Mouse (Mus musculus): ENCODE measurements around the gene Il22ra2.

Gene Il22ra2

GRCm38 (mm10) chr10:19621408-19622048 lies at the start of gene Il22ra2:
TSS of gene Il22ra2 (plus strand) at chr10:19621998.
- in situ Hi-C loops (cut with MboI, MseI) = loop anchor here in 1 of 2 experiments (5.0 kb wide), 1 partner anchor 46 kb away; no protein-coding TSS in a partner anchor

DNA sequence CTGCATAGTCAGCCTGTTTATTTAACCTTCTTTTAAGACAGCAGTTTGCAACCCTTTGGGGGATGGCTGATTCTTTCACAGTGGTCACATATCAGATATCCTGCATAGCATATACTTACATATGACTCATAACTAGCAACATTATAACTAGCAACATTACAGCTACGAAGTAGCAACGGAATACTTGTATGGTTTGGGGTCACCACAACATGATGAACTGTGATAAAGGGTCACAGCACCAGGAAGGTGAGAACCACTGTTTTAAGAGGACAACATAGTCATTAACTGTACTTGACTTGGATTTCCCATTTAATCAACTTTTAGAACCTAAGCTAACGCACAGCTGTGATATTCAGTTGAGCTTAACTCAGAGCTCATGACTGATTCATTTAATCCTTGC lies 44.2 kb upstream of the Il22ra2 start:
- in situ Hi-C loops (cut with MboI, MseI) = loop anchor here (5.0 to 10.0 kb wide), 2 partner anchors 40 to 1513 kb away; no protein-coding TSS in a partner anchor

- in situ Hi-C loops (cut with MboI, MseI) = loop anchor here (5.0 to 10.0 kb wide), 2 partner anchors 41 to 1513 kb away; no protein-coding TSS in a partner anchor
Measured at GRCm38 (mm10) chr10:19578001-19578400, 43.8 kb upstream of the Il22ra2 start.

DNA sequence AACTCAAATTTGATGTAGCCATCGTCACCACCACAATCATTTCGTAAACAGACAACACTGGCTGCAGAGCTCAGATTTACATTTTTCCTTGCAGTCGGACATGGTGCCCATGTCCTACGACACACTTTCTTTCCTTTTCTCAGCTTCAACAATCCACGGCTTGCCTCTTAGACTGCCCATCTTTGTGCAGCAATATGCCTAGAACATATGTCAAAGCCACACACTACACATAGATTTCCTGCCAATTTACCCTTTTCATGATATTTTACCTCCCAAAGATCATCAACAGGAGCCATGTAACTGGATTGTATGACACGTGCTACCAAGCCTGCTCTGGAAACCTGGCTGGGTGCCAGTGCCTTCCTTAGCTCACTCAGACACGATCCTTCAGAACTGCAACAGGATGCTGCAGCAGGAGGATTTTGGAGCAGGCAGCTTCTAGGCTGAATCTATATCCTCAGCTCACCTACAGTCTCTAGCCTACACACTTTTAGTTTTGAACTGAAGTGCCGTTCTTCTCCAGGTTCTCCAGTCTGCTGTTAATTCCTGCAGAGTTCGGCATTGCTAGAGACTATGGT lies 43.3 kb upstream of the Il22ra2 start:
- in situ Hi-C loops (cut with MboI, MseI) = loop anchor here (5.0 to 10.0 kb wide), 2 partner anchors 41 to 1514 kb away; no protein-coding TSS in a partner anchor

DNA sequence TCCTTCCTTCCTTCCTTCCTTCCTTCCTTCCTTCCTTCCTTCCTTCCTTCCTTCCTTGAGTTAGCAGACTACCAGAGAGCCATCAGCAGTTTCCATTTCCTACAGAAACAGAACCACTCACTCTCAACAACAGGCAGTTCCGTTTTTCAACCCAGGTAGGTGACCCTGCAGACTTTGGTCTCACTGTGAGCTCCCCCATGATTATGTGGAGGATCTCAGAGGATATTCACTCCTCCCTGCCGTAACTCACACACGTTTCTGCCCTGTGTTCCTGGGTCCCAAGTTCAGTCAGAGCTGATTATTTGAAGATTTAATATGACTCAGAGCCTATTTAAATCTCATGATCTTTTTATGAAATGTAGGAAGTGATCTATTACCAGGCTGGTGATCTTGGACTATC lies 41.1 kb upstream of the Il22ra2 start:
- in situ Hi-C loops (cut with MboI, MseI) = no loop called here

GRCm38 (mm10) chr10:19581844-19582582 lies 39.8 kb upstream of the Il22ra2 start:
- in situ Hi-C loops (cut with MboI, MseI) = no loop called here

DNA sequence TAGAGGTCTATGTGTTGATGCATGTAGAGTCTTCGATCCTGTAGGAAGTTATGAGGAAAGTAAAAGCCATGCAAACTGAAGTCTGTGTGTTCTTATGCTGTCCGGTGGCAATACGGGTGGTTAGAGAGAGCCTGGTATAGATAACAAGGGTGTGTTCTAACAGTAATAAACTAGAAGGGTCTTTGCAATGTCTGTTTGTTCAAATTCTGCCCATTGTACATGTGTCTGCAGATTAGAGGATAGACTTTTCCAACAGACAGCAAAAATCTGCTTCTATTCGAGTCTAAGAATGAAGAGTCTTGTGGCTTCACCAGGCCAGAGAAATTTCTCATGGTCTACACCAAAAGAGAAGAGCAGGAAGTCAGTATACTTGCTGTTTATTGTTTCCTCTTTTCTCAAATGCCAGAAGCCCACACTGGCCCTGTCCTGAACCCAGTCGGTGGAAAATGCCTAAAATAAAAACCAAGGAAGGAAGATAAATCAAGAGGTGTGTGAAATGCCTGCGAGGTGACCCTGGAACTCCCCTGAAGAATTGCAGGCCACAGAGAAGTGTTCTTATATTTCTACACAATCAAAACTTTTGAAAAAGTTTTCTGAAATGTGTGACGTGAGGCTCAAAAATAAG lies 38.9 kb upstream of the Il22ra2 start:
- in situ Hi-C loops (cut with MboI, MseI) = no loop called here

GRCm38 (mm10) chr10:19584064-19584463 lies 37.7 kb upstream of the Il22ra2 start:
- in situ Hi-C loops (cut with MboI, MseI) = no loop called here

DNA sequence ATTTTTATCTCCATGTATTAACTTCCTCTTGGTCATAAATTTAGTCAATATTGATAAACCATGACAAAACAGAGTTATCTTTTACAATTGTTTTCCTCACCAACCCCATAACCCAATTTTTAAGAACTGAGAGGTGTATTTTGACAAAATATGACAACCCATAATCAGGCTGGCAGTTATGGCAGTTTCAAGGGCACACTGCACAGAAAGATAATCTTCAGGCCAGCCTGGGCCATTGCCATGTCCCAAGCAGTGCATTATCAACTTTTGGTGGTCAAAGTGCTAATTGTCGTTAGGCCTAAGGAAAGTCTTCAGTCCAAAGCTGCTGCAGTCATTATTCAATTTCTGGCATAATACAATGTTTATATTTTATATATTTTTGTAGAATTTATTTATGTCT lies 37.0 kb upstream of the Il22ra2 start:
- in situ Hi-C loops (cut with MboI, MseI) = no loop called here

GRCm38 (mm10) chr10:19585860-19586259 lies 35.9 kb upstream of the Il22ra2 start:
- in situ Hi-C loops (cut with MboI, MseI) = no loop called here

- in situ Hi-C loops (cut with MboI, MseI) = no loop called here
Measured at GRCm38 (mm10) chr10:19587281-19587680, 34.5 kb upstream of the Il22ra2 start.

DNA sequence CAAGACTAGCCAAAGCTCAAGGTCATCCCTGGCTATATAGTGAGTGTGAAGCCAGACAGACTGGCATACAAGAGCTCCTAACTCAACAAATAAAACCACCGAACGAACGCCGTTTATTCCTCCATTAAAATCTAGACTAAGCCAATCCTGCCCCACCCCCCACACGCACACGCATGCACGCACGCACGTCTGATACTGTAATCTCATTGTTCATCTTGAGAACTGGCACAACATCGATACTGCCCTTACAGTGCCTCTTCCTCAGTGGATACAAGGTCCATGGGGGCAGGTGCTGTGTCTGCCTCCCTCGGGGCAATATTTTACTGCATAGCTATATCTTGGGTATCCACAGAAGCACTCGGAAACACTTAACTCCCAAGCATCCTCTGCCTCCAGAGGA lies 32.2 kb upstream of the Il22ra2 start:
- in situ Hi-C loops (cut with MboI, MseI) = no loop called here

DNA sequence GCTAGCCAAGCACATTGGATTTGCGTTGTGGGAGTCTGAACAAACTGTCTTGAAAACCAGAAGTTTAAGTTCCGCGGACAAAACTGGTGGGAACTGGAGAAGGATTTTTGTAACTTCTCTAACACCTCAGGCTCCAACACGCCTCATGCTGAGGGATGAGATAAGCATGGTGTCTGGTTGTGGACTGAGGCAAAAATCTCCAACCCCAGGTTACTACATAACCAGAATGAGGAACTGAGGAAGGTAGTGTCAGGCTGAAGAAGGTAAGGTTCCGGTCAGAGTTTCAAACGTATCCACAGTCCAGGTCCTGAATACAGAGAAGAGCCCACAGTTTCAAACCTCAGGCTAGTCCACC lies 30.5 kb upstream of the Il22ra2 start:
- in situ Hi-C loops (cut with MboI, MseI) = no loop called here

GRCm38 (mm10) chr10:19591641-19592441 lies 30.0 kb upstream of the Il22ra2 start, which contains the start of gene Ifngr1:
TSS of gene Ifngr1 (plus strand) at chr10:19591949.
- in situ Hi-C loops (cut with MboI, MseI) = no loop called here

DNA sequence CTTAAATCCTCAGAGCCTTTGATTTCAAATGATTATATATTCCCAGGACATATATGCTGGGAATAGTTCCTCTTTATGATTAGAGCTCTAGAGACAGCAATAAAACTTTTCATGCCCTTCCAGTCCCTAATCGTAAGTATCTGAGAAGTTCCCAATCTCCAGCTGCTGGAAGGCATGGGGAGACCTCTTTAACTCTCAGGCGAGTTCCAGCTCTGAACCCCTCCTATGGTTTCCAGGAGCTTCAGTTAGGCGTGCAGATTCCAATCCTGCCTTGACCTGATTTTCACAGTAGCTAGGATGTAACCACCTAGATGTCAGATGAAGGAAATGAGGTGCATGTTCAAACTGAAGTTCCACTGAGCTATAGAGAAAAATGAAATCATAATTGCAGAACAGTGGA lies 29.2 kb upstream of the Il22ra2 start:
- in situ Hi-C loops (cut with MboI, MseI) = no loop called here

DNA sequence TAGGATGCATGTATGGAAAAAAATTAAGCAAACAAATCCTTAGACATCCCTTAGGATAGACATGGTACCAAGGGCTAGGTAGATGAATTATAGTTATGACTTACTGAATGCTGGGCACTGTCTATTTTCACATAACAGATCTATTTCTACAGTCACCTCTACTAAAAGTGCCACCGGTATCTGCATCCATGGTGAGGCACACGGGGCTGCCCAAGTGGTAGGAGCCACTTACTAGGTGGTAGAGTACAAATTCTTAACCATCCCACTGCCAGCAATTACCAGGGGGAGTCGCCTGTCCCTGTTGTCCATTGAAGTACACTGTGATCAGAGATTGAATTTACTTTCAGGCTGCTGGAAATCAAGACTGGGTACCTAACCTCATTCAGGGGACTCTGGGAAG lies 28.5 kb upstream of the Il22ra2 start:
- in situ Hi-C loops (cut with MboI, MseI) = no loop called here

GRCm38 (mm10) chr10:19594201-19594905 lies 27.4 kb upstream of the Il22ra2 start:
- in situ Hi-C loops (cut with MboI, MseI) = no loop called here

DNA sequence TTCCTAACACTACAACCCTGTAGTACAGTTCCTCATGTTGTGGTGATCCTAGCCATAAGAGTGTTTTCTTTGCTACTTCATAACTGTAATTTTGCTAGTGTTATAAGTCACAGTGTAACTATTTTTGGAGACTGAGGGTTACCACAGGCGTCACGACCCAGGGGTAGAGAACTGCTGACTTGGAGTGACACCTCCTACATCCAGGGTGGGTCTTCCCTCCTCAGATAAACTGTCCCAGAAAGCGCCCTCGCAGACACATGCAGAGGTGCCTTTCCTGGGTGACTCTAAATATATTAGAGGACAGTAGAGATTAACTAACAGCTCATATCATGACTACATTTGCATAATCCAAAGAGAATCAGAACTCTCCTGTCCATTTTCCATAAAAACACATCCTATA lies 24.9 kb upstream of the Il22ra2 start:
- in situ Hi-C loops (cut with MboI, MseI) = loop anchor here in 1 of 2 experiments (5.0 kb wide), 1 partner anchor 90 kb away; no protein-coding TSS in a partner anchor

DNA sequence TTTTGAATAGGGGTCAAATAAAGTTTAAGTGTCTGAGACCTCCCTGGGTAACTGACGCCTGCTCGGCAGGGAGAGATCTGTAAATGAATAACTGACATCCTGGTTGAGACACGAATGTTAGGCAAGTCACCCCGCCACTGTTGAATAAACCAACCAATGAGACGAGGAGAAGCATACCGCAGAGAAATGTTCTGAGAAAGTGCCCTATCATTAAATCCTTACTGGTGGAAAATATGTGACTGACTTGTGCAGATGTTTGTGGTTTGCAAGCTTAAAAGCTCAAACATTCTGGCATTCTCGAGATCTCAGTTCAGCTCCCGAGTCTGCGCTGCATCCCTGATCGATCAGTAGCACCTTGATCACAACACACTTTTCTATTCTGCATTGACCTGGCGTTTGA lies 23.7 kb upstream of the Il22ra2 start:
- in situ Hi-C loops (cut with MboI, MseI) = loop anchor here in 1 of 2 experiments (5.0 kb wide), 1 partner anchor 91 kb away; no protein-coding TSS in a partner anchor

- in situ Hi-C loops (cut with MboI, MseI) = loop anchor here in 1 of 2 experiments (5.0 kb wide), 1 partner anchor 92 kb away; no protein-coding TSS in a partner anchor
Measured at GRCm38 (mm10) chr10:19599331-19600092, 22.3 kb upstream of the Il22ra2 start.

Measured in T-helper 17 cell (primary cell).